Mouse (Mus musculus): ENCODE data around the gene Sinhcaf. TPM values are rescaled to one million over a fixed set of nuclear protein-coding genes. Genes with fewer than 3 reads are reported as not detected.

The Sinhcaf gene
- polyA plus RNA-seq, 1 experiment from 2014 or later: 102 TPM

DNA sequence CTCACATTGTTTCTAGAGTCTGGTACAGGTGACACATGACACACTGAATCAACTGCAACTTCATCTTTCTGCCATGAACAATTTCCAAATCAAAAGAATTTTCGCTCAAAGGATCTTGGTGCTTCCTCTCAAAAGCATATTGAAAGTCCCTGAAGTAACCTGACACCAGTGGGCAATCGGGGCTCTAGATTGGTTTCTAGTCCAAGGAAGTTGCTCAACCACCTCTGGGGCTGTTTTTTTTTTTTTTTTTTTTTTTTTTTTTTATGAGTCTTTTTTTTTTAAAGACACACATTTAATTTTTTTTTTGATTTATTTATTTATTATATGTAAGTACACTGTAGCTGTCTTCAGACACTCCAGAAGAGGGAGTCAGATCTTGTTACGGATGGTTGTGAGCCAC lies 34.2 kb upstream of the Sinhcaf start:
- Histone ChIP-seq H3K9me3 (ENCODE audit: control insufficient read depth, low read length) (no peaks in the 10 kb centered on the region), H3K27me3 (replicated peaks; ENCODE audit: control insufficient read depth, insufficient read depth, low read length) (no peaks in the 10 kb centered on the region), H3K4me1 (replicated peaks; ENCODE audit: control insufficient read depth, insufficient read depth, low read length) (no peaks in the 10 kb centered on the region), H3K4me2 (no peak overlapping the region), H3K27ac (ENCODE audit: low read depth, low read length) (no peak overlapping the region), H3K4me3 (ENCODE audit: low read depth, low read length) (no peak overlapping the region), H3K9ac (ENCODE audit: low read depth, low read length) (no peak overlapping the region), H3K36me3 (ENCODE audit: control insufficient read depth, insufficient read depth, low read length) (no peaks in the 10 kb centered on the region)
- WGBS: 50% methylated on average over 2 of the region's 3 CpGs
- ATAC-seq (replicated peaks; ENCODE audit: low FRiP score) (no peak), DNase-seq (ENCODE audit: low spot score) (no peak)

DNA sequence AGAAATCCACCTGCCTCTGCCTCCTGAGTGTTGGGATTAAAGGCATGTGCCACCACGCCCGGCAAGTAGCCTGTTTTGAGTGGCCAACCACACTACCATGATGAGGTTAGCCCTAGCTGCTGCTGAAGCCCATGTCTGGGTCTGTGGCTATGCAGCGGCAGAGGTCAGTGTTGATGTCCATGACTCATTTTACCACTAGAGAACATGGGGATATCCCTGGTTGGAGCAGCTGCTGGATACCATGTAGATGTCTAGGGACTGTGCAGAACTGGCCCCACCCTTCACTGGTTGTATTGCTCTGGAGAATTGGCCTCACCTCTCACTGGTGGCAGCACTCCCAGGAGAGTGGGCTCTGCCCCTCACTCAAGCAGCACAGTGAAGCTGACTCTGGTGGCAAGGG lies 28.8 kb upstream of the Sinhcaf start:
- peaks cover 9% of the 10 kb centered on the region for H3K4me1 ChIP-seq (replicated peaks; ENCODE audit: control insufficient read depth, insufficient read depth, low read length)
- no peaks in the 10 kb centered on the region for H3K9me3 ChIP-seq (ENCODE audit: control insufficient read depth, low read length)
- no peak for ATAC-seq (replicated peaks; ENCODE audit: low FRiP score)
- 82% methylated on average over 3 of the region's 3 CpGs for WGBS
- no peak overlapping the region for H3K4me2 ChIP-seq
- no peak for DNase-seq (ENCODE audit: low spot score)
- no peaks in the 10 kb centered on the region for H3K27me3 ChIP-seq (replicated peaks; ENCODE audit: control insufficient read depth, insufficient read depth, low read length)
- no peaks in the 10 kb centered on the region for H3K36me3 ChIP-seq (ENCODE audit: control insufficient read depth, insufficient read depth, low read length)
- H3K27ac ChIP-seq (ENCODE audit: low read depth, low read length): no peak overlapping the region
- H3K9ac ChIP-seq (ENCODE audit: low read depth, low read length): no peak overlapping the region
- H3K4me3 ChIP-seq (ENCODE audit: low read depth, low read length): no peak overlapping the region

DNA sequence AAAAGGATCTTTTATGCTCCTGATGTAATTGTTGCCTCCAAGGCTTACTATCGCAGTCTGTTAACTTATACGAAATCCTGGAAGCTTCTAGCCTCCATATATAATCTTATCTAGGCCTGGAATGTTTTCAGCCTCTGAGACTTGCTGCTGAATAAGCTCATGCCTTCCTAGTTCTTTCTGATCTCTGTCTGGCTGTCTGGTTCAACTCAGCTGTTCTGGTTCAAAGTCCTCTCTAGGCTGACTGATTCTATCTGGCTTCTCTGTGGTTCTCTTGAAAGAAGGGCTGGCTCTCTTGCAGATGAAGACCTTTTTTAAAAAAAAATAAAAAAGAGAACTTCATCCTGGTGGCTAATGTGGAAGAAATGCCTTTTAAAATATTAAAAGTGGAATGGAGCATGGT lies 26.6 kb upstream of the Sinhcaf start:
- DNase-seq (ENCODE audit: low spot score) (no peak), ATAC-seq (replicated peaks; ENCODE audit: low FRiP score) (no peak)
- no peak overlapping the region for H3K4me3 ChIP-seq (ENCODE audit: low read depth, low read length)
- no peak overlapping the region for H3K9ac ChIP-seq (ENCODE audit: low read depth, low read length)
- H3K27ac ChIP-seq (ENCODE audit: low read depth, low read length): 0 out of 2 replicates have a peak overlapping the region, but pooled peaks have one; percentile 25
- H3K9me3 ChIP-seq (ENCODE audit: control insufficient read depth, low read length): no peaks in the 10 kb centered on the region
- no peaks in the 10 kb centered on the region for H3K36me3 ChIP-seq (ENCODE audit: control insufficient read depth, insufficient read depth, low read length)
- H3K27me3 ChIP-seq (replicated peaks; ENCODE audit: control insufficient read depth, insufficient read depth, low read length): no peaks in the 10 kb centered on the region
- H3K4me1 ChIP-seq (replicated peaks; ENCODE audit: control insufficient read depth, insufficient read depth, low read length): peaks cover 9% of the 10 kb centered on the region
- 58% methylated on average over 2 of the region's 2 CpGs for WGBS
- H3K4me2 ChIP-seq: no peak overlapping the region

DNA sequence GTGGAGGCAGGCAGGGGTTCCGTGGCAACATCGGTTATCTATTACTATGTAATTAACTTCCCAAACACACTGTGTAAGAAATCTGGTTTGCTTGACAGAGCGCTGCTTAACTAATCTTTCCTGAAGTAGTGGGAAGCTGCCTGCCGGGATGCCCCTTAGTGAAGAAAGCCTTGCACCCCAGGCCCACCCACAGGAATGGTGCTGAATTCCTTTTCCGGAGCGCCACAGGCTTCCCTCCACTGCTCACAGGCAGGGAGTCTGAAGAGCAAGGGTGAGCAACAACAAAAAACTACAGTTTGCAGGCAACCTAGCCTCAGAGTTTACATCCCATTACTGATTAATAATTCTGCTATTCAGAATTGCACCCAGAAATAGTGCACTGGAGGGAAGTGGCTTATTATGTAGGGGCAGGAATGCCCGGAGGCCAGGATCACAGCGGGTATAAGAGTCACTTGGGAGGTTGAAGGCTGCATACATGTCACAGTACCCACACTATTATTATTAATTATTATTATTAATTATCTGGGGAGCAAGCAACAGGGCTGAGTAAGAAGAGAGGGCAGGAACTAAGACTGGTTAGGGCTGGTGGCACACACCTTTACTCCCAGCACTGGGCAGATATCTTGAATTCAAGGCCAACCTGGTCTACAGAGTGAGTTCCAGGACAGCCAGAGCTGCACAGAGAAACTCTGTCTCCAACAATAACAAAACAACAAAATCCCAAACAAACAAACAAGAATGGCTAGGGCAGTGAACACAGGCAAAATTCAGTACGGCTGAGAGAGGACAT lies 26.0 kb upstream of the Sinhcaf start:
- no peak overlapping the region for H3K9ac ChIP-seq (ENCODE audit: low read depth, low read length)
- H3K4me1 ChIP-seq (replicated peaks; ENCODE audit: control insufficient read depth, insufficient read depth, low read length): peaks cover 9% of the 10 kb centered on the region
- 38% methylated on average over 9 of the region's 9 CpGs for WGBS
- no peak overlapping the region for H3K4me2 ChIP-seq
- no peak for ATAC-seq (replicated peaks; ENCODE audit: low FRiP score)
- H3K4me3 ChIP-seq (ENCODE audit: low read depth, low read length): no peak overlapping the region
- no peaks in the 10 kb centered on the region for H3K27me3 ChIP-seq (replicated peaks; ENCODE audit: control insufficient read depth, insufficient read depth, low read length)
- DNase-seq (ENCODE audit: low spot score): no peak
- no peaks in the 10 kb centered on the region for H3K9me3 ChIP-seq (ENCODE audit: control insufficient read depth, low read length)
- H3K27ac ChIP-seq (ENCODE audit: low read depth, low read length): no peak overlapping the region
- no peaks in the 10 kb centered on the region for H3K36me3 ChIP-seq (ENCODE audit: control insufficient read depth, insufficient read depth, low read length)

DNA sequence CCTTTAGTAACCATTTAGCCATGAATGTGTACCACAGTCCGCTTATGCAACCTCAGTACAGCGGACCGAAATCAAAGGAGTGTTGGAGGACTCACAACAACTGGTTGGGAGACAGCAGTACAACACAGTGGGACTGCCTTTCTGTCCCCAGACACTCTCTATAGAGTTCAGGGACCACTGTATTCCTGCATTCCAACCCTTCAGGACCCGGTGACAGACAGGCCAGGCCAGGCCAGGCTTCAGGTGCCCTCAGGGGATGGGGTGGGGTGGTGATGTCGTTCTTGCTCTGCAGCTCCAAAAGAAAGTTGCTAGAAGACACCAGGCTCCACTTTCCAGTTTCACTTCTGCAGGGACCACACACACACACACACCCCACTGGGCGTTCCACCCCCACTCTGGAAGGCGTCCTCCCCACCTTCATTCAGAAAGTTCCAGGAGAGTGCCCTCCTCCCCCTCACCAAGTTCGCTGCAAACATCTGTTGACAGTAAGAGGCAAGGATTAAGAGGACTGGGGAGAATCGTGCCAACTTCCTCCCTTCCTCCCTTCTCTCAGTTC lies 25.2 kb upstream of the Sinhcaf start:
- H3K4me2 ChIP-seq: peak overlapping the region; percentile 21; the same call in 1 of the 2 replicates
- peaks cover 9% of the 10 kb centered on the region for H3K4me1 ChIP-seq (replicated peaks; ENCODE audit: control insufficient read depth, insufficient read depth, low read length)
- H3K27me3 ChIP-seq (replicated peaks; ENCODE audit: control insufficient read depth, insufficient read depth, low read length): no peaks in the 10 kb centered on the region
- no peak overlapping the region for H3K27ac ChIP-seq (ENCODE audit: low read depth, low read length)
- 45% methylated on average over 9 of the region's 9 CpGs for WGBS
- no peak overlapping the region for H3K4me3 ChIP-seq (ENCODE audit: low read depth, low read length)
- no peak overlapping the region for H3K9ac ChIP-seq (ENCODE audit: low read depth, low read length)
- no peaks in the 10 kb centered on the region for H3K36me3 ChIP-seq (ENCODE audit: control insufficient read depth, insufficient read depth, low read length)
- H3K9me3 ChIP-seq (ENCODE audit: control insufficient read depth, low read length): no peaks in the 10 kb centered on the region
- ATAC-seq (replicated peaks; ENCODE audit: low FRiP score): no peak
- DNase-seq (ENCODE audit: low spot score): no peak

DNA sequence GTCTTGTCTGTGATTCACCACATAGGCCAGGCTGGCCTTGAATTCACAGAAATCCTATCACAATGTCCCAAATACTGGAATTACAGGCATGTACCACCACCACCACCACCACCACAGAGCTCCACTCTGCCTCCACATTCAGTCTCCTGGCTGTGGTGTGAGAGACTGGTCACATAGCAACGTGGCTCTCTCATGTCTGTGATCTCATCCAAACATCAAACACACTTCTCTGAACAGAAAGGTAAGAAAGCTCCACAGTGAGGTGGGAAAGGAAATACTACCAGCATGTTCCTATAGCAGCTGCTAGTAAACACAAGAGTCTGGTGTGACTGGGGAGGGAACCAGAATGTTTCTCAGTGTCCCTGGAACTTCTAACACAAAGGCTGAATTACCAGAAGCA lies 15.0 kb upstream of the Sinhcaf start:
- Histone ChIP-seq H3K4me2 (no peak overlapping the region), H3K36me3 (ENCODE audit: control insufficient read depth, insufficient read depth, low read length) (no peaks in the 10 kb centered on the region), H3K27ac (ENCODE audit: low read depth, low read length) (no peak overlapping the region), H3K9ac (ENCODE audit: low read depth, low read length) (no peak overlapping the region), H3K9me3 (ENCODE audit: control insufficient read depth, low read length) (no peaks in the 10 kb centered on the region), H3K4me1 (replicated peaks; ENCODE audit: control insufficient read depth, insufficient read depth, low read length) (no peaks in the 10 kb centered on the region), H3K27me3 (replicated peaks; ENCODE audit: control insufficient read depth, insufficient read depth, low read length) (no peaks in the 10 kb centered on the region), H3K4me3 (ENCODE audit: low read depth, low read length) (no peak overlapping the region)
- 21% methylated on average over 1 of the region's 1 CpGs for WGBS
- DNase-seq (ENCODE audit: low spot score): no peak
- no peak for ATAC-seq (replicated peaks; ENCODE audit: low FRiP score)

DNA sequence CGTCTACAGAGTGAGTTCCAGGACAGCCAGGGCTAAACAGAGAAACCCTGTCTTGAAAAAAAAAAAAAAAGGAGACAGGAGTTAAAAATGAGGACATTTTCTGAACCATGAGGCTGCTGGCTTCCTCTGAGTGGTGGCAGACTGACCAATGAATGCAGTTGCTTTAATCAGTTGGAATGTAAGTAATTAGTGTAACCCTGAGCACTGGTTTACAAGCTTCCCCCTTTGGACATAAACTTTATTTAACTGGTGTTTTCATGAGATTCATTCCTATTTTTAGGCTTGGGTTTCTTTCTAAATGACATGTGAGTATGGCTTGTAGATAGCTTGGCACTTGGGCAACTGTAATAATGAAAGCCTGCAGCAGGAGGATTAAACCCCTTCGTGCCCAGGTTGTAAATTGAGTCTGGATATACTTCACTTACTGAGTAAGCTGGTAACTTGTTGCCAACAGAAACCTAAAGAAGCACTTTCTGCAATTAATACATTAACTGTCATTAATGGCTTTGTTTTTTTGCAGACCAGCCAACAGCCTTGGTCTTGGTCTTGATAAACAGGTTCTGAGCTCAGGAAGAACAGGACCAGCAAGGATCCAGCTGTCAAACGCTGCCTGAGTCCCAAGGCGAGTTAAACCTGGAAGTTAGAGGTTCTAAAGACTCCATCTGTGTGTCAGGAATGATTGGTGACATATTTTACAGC lies 13.4 kb upstream of the Sinhcaf start:
- Histone ChIP-seq H3K4me3 (ENCODE audit: low read depth, low read length) (no peak overlapping the region), H3K27ac (ENCODE audit: low read depth, low read length) (no peak overlapping the region), H3K27me3 (replicated peaks; ENCODE audit: control insufficient read depth, insufficient read depth, low read length) (no peaks in the 10 kb centered on the region), H3K4me1 (replicated peaks; ENCODE audit: control insufficient read depth, insufficient read depth, low read length) (peaks cover 5% of the 10 kb centered on the region; the same call in 1 of the 2 replicates), H3K9me3 (ENCODE audit: control insufficient read depth, low read length) (no peaks in the 10 kb centered on the region), H3K4me2 (no peak overlapping the region), H3K36me3 (ENCODE audit: control insufficient read depth, insufficient read depth, low read length) (no peaks in the 10 kb centered on the region), H3K9ac (ENCODE audit: low read depth, low read length) (no peak overlapping the region)
- DNase-seq (ENCODE audit: low spot score): no peak
- ATAC-seq (replicated peaks; ENCODE audit: low FRiP score): no peak
- WGBS: 59% methylated on average over 4 of the region's 4 CpGs

DNA sequence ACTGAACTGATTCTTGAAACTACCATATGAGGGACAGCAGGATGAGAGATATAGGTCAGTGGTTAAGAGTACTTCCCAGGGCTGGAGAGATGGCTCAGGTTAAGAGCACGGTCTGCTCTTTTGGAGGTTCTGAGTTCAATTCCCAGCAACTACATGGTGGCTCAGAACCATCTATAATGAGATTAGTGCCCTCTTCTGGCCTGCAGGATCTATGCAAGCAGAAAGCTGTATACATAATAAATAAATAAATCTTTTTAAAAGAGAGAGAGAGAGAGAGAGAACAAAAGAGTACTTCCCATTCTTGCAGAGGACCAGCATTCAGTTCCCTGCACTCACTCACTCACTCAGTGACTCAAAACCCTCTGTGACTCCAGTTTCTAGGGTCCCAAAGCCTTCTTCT lies 12.4 kb upstream of the Sinhcaf start:
- Histone ChIP-seq H3K27ac (ENCODE audit: low read depth, low read length) (no peak overlapping the region), H3K9me3 (ENCODE audit: control insufficient read depth, low read length) (no peaks in the 10 kb centered on the region), H3K36me3 (ENCODE audit: control insufficient read depth, insufficient read depth, low read length) (no peaks in the 10 kb centered on the region), H3K4me1 (replicated peaks; ENCODE audit: control insufficient read depth, insufficient read depth, low read length) (peaks cover 5% of the 10 kb centered on the region; the same call in 1 of the 2 replicates), H3K9ac (ENCODE audit: low read depth, low read length) (no peak overlapping the region), H3K27me3 (replicated peaks; ENCODE audit: control insufficient read depth, insufficient read depth, low read length) (no peaks in the 10 kb centered on the region), H3K4me2 (no peak overlapping the region), H3K4me3 (ENCODE audit: low read depth, low read length) (no peak overlapping the region)
- 75% methylated on average over 1 of the region's 1 CpGs for WGBS
- ATAC-seq (replicated peaks; ENCODE audit: low FRiP score) (0 out of 2 replicates have a peak, but pooled peaks have one; percentile 16), DNase-seq (ENCODE audit: low spot score) (no peak)
